Mouse (Mus musculus) urinary bladder, postnatal 25 days (tissue): ENCODE measurements at regions not wholly inside any gene's neighbourhood (a gene's known extent, or its start where the extent isn't known, plus 50 kb on each side); places are given as distances from the start of the nearest gene placed in this dataset.

Source experiments
- DNase-seq: peaks from one replicate; pipeline ENCODE4 v3.0.0; 2022; ENCODE audit warnings: low spot score

- DNase-seq: no peak
Measured at GRCm38 (mm10) chr12:107251981-107252380, 236.5 kb upstream of the 3110018I06Rik start.

GRCm38 (mm10) chr12:107262076-107262475 lies 226.4 kb upstream of the 3110018I06Rik start:
- DNase-seq: no peak

GRCm38 (mm10) chr12:107262516-107262915 lies 225.9 kb upstream of the 3110018I06Rik start:
- no peak for DNase-seq

GRCm38 (mm10) chr12:107266696-107267095 lies 221.7 kb upstream of the 3110018I06Rik start:
- no peak for DNase-seq

- DNase-seq: no peak
Measured at GRCm38 (mm10) chr12:107285622-107286021, 202.8 kb upstream of the 3110018I06Rik start.

- DNase-seq: no peak
Measured at GRCm38 (mm10) chr12:107291377-107291776, 197.1 kb upstream of the 3110018I06Rik start.

- DNase-seq: no peak
Measured at GRCm38 (mm10) chr12:107307094-107307740, 181.2 kb upstream of the 3110018I06Rik start.

GRCm38 (mm10) chr12:107315446-107315845 lies 173.0 kb upstream of the 3110018I06Rik start:
- DNase-seq: no peak

- DNase-seq: no peak
Measured at GRCm38 (mm10) chr12:107322861-107323260, 165.6 kb upstream of the 3110018I06Rik start.

- no peak for DNase-seq
Measured at GRCm38 (mm10) chr12:107326101-107326500, 162.3 kb upstream of the 3110018I06Rik start.

GRCm38 (mm10) chr12:107327107-107327770 lies 161.2 kb upstream of the 3110018I06Rik start:
- no peak for DNase-seq

- no peak for DNase-seq
Measured at GRCm38 (mm10) chr12:107328986-107329385, 159.4 kb upstream of the 3110018I06Rik start.

GRCm38 (mm10) chr12:107334366-107334765 lies 154.1 kb upstream of the 3110018I06Rik start:
- no peak for DNase-seq

GRCm38 (mm10) chr12:107335106-107335505 lies 153.3 kb upstream of the 3110018I06Rik start:
- no peak for DNase-seq

GRCm38 (mm10) chr12:107338758-107339157 lies 149.7 kb upstream of the 3110018I06Rik start:
- no peak for DNase-seq

GRCm38 (mm10) chr12:107356211-107356610 lies 132.2 kb upstream of the 3110018I06Rik start:
- no peak for DNase-seq

GRCm38 (mm10) chr12:107356974-107357373 lies 131.5 kb upstream of the 3110018I06Rik start:
- DNase-seq: no peak

GRCm38 (mm10) chr12:107360511-107360910 lies 127.9 kb upstream of the 3110018I06Rik start:
- no peak for DNase-seq

GRCm38 (mm10) chr12:107361606-107362005 lies 126.8 kb upstream of the 3110018I06Rik start:
- DNase-seq: no peak

- no peak for DNase-seq
Measured at GRCm38 (mm10) chr12:107362120-107362519, 126.3 kb upstream of the 3110018I06Rik start.

GRCm38 (mm10) chr12:107372254-107372653 lies 116.2 kb upstream of the 3110018I06Rik start:
- DNase-seq: no peak

- DNase-seq: no peak
Measured at GRCm38 (mm10) chr12:107392050-107392795, 96.2 kb upstream of the 3110018I06Rik start.

- DNase-seq: no peak
Measured at GRCm38 (mm10) chr12:107394467-107394866, 94.0 kb upstream of the 3110018I06Rik start.
